Mouse (Mus musculus) embryonic stem cell, embryonic (primary cell): ENCODE measurements around the gene Cops4.

ENCODE experiments used
- CTCF ChIA-PET, 4 experiments: fragments of 300-600 bp in 2 of 4; fragments of 350-600 bp in 2 of 4; sonication (Branson Sonifier 250); formaldehyde crosslinking; loops; one replicate each; lab custom pipeline; 2022; ENCODE audit warnings: inconsistent platforms in 2 of 4; lab: Charles Lee
- POLR2A ChIA-PET, 4 experiments: fragments of 300-600 bp in 2 of 4; fragments of 350-600 bp in 2 of 4; sonication (Branson Sonifier 250); formaldehyde crosslinking; loops; one replicate each; lab custom pipeline; 2022; ENCODE audit warnings: antibody characterized with exemption in 4 of 4, inconsistent platforms in 1 of 4; lab: Charles Lee

Gene Cops4

GRCm38 (mm10) chr5:100519027-100519411 is 910 bp downstream of the Cops4 start:
- CTCF ChIA-PET, result interaction anchor here in 2 of 4 experiments (0.6 to 0.9 kb wide), 3 partner anchors 21 to 235 kb away, joined by 3 read pairs; no protein-coding TSS in a partner anchor
- POLR2A ChIA-PET, result interaction anchor here in 3 of 4 experiments (0.8 to 3.6 kb wide), 46 partner anchors 7 to 480 kb away, joined by 3 to 54 read pairs (median 7); partner anchors contain the start of genes Enoph1 (in 1 of the 3), Helq (in 1 of the 3), Hnrnpdl (in 1 of the 3) and Mrps18c (in 1 of the 3)

GRCm38 (mm10) chr5:100520223-100520622 is 2.1 kb downstream of the Cops4 start:
- ChIA-PET POLR2A (interaction anchor here in 3 of 4 experiments (0.7 to 3.6 kb wide), 7 partner anchors 12 to 97 kb away, joined by 3 to 33 read pairs (median 4); no protein-coding TSS in a partner anchor), CTCF (no interaction called here)

- CTCF ChIA-PET, result interaction anchor here in 1 of 4 experiments (0.7 kb wide), 1 partner anchor 222 kb away, joined by 9 read pairs; no protein-coding TSS in a partner anchor
- POLR2A ChIA-PET, result interaction anchor here in 3 of 4 experiments (0.5 to 1.4 kb wide), 4 partner anchors 12 to 51 kb away, joined by 4 to 9 read pairs (median 6); no protein-coding TSS in a partner anchor
Observed at GRCm38 (mm10) chr5:100523331-100523730, 5.2 kb downstream of the Cops4 start.

- CTCF ChIA-PET, result no interaction called here
- POLR2A ChIA-PET, result interaction anchor here in 1 of 4 experiments (1.2 to 3.0 kb wide), 4 partner anchors 14 to 485 kb away, joined by 3 to 10 read pairs (median 4); partner anchors contain the start of genes Coq2, Enoph1 and Hnrnpdl
Observed at GRCm38 (mm10) chr5:100524921-100525320, 6.8 kb downstream of the Cops4 start.

GRCm38 (mm10) chr5:100525620-100526019 is 7.5 kb downstream of the Cops4 start:
- ChIA-PET POLR2A (interaction anchor here in 2 of 4 experiments (0.6 to 3.0 kb wide), 5 partner anchors 12 to 486 kb away, joined by 3 to 10 read pairs (median 4); partner anchors contain the start of genes Coq2 (in 1 of the 2), Enoph1 (in 1 of the 2) and Hnrnpdl (in 1 of the 2)), CTCF (no interaction called here)

- CTCF ChIA-PET, result interaction anchor here in 1 of 4 experiments (0.7 kb wide), 1 partner anchor 142 kb away, joined by 3 read pairs; no protein-coding TSS in a partner anchor
Observed at GRCm38 (mm10) chr5:100526164-100526563, 8.1 kb downstream of the Cops4 start.

GRCm38 (mm10) chr5:100535826-100536225 is 17.7 kb downstream of the Cops4 start:
- ChIA-PET POLR2A (interaction anchor here in 2 of 4 experiments (0.7 to 2.7 kb wide), 4 partner anchors 17 to 106 kb away, joined by 3 to 11 read pairs (median 4); partner anchors contain the start of gene Cops4 (in 2 of the 2)), CTCF (interaction anchor here in 1 of 4 experiments (0.6 to 1.3 kb wide), 3 partner anchors 17 to 370 kb away, joined by 3 to 4 read pairs (median 3); partner anchors contain the start of gene Cops4)

More at GRCm38 (mm10) chr5:100526164-100526563, 8.1 kb downstream of the Cops4 start:
- POLR2A ChIA-PET, result interaction anchor here in 2 of 4 experiments (0.9 to 3.0 kb wide), 5 partner anchors 8 to 149 kb away, joined by 3 to 11 read pairs (median 5); partner anchors contain the start of genes Cops4 (in 2 of the 2) and Coq2 (in 1 of the 2)

- POLR2A ChIA-PET, result interaction anchor here in 2 of 4 experiments (0.6 to 1.6 kb wide), 5 partner anchors 13 to 589 kb away, joined by 3 to 7 read pairs (median 5); partner anchors contain the start of gene Cops4 (in 1 of the 2)
- CTCF ChIA-PET, result interaction anchor here in 2 of 4 experiments (0.6 to 1.6 kb wide), 7 partner anchors 8 to 370 kb away, joined by 3 to 4 read pairs (median 4); partner anchors contain the start of genes Cops4 (in 1 of the 2), Coq2 (in 1 of the 2) and Plac8 (in 1 of the 2)
Observed at GRCm38 (mm10) chr5:100536638-100537037, 18.5 kb downstream of the Cops4 start.

GRCm38 (mm10) chr5:100546294-100547080 is 28.4 kb downstream of the Cops4 start:
- CTCF ChIA-PET, result interaction anchor here in 2 of 4 experiments (0.6 kb wide), 3 partner anchors 139 to 1104 kb away, joined by 3 to 5 read pairs (median 4); no protein-coding TSS in a partner anchor
- POLR2A ChIA-PET, result interaction anchor here in 2 of 4 experiments (0.7 to 1.9 kb wide), 4 partner anchors 12 to 117 kb away, joined by 3 to 4 read pairs (median 3); partner anchors contain the start of gene Cops4 (in 1 of the 2)

- CTCF ChIA-PET, result no interaction called here
Observed at GRCm38 (mm10) chr5:100548236-100548635, 30.1 kb downstream of the Cops4 start.

GRCm38 (mm10) chr5:100549311-100549710 is 31.2 kb downstream of the Cops4 start:
- ChIA-PET CTCF (no interaction called here), POLR2A (no interaction called here)

More at GRCm38 (mm10) chr5:100548236-100548635, 30.1 kb downstream of the Cops4 start:
- POLR2A ChIA-PET, result interaction anchor here in 1 of 4 experiments (1.9 kb wide), 1 partner anchor 10 kb away, joined by 4 read pairs; no protein-coding TSS in a partner anchor

GRCm38 (mm10) chr5:100550151-100550550 is 32.0 kb downstream of the Cops4 start:
- CTCF ChIA-PET, result interaction anchor here in 2 of 4 experiments (0.6 to 0.7 kb wide), 2 partner anchors 11 to 218 kb away, joined by 3 to 7 read pairs; no protein-coding TSS in a partner anchor
- POLR2A ChIA-PET, result no interaction called here

- POLR2A ChIA-PET, result interaction anchor here in 1 of 4 experiments (0.6 kb wide), 1 partner anchor 32 kb away, joined by 3 read pairs; no protein-coding TSS in a partner anchor
- CTCF ChIA-PET, result no interaction called here
Observed at GRCm38 (mm10) chr5:100551952-100552351, 33.8 kb downstream of the Cops4 start.

GRCm38 (mm10) chr5:100553426-100553825 is 35.3 kb downstream of the Cops4 start:
- ChIA-PET CTCF (no interaction called here), POLR2A (interaction anchor here in 1 of 4 experiments (1.5 kb wide), 1 partner anchor 14 kb away, joined by 4 read pairs; no protein-coding TSS in a partner anchor)

- CTCF ChIA-PET, result no interaction called here
- POLR2A ChIA-PET, result interaction anchor here in 1 of 4 experiments (0.7 kb wide), 1 partner anchor 28 kb away, joined by 3 read pairs; no protein-coding TSS in a partner anchor
Observed at GRCm38 (mm10) chr5:100557019-100557418, 38.9 kb downstream of the Cops4 start.

GRCm38 (mm10) chr5:100557537-100557936 is 39.4 kb downstream of the Cops4 start:
- POLR2A ChIA-PET, result no interaction called here
- CTCF ChIA-PET, result no interaction called here

GRCm38 (mm10) chr5:100558783-100559182 is 40.7 kb downstream of the Cops4 start:
- POLR2A ChIA-PET, result interaction anchor here in 1 of 4 experiments (0.7 kb wide), 1 partner anchor 12 kb away, joined by 4 read pairs; no protein-coding TSS in a partner anchor
- CTCF ChIA-PET, result no interaction called here

- CTCF ChIA-PET, result no interaction called here
Observed at GRCm38 (mm10) chr5:100559357-100559756, 41.2 kb downstream of the Cops4 start.

More at GRCm38 (mm10) chr5:100559357-100559756, 41.2 kb downstream of the Cops4 start:
- POLR2A ChIA-PET, result no interaction called here
